Mouse (Mus musculus): Measurements from ENCODE around the gene Lair1.

DNA sequence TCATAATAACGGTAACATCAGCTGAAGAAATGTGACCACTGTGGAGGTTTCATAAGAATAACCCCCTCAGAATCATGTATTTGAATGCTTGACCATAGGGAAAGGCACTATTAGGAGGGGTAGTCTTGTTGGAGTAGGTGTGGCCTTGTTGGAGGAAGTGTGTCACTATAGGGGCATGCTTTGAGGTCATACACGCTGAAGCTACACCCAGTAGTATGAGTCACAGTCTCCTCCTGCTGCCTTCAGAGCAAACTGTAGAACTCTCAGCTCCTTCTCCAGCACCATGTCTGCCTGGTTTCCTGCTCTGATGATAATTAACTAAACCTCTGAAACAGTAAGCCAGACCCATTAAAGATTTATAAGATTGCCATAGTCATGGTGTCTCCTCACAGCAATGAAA is 35.8 kb upstream of the Lair1 start:
- no peak for TF ChIP-seq CTCF (IDR thresholded peaks at IDR 0.05)
- TF ChIP-seq EP300 (IDR thresholded peaks at IDR 0.05) = no peak
